Mouse (Mus musculus) embryonic facial prominence, embryonic 13.5 days (tissue): Measurements from ENCODE around the gene Tmem51. TPM values are rescaled to one million over a fixed set of nuclear protein-coding genes. Genes with fewer than 3 reads are reported as not detected.

ENCODE experiments used
- ATAC-seq: fragments of 200-750 bp; cut with Nextera tagmentation; 2 replicates; pipeline ENCODE4 v1.8.0; 2017; ENCODE audit warnings: low read depth; ENCODE audit not compliant: insufficient number of reproducible peaks, insufficient read depth, low FRiP score, low TSS enrichment
- H3K27ac ChIP-seq: fragments of 300-500 bp; sonication (generic); 2 replicates; pipeline ENCODE4 v1.5.1; 2015; ENCODE audit warnings: moderate library complexity, mild to moderate bottlenecking, inconsistent platforms
- H3K27me3 ChIP-seq: fragments of 300-500 bp; sonication (generic); 2 replicates; pipeline ENCODE4 v1.6.1; 2015; ENCODE audit warnings: mild to moderate bottlenecking, inconsistent platforms
- H3K36me3 ChIP-seq: fragments of 300-500 bp; sonication (generic); 2 replicates; pipeline ENCODE4 v1.6.1; 2015; ENCODE audit warnings: mild to moderate bottlenecking, inconsistent platforms
- H3K4me1 ChIP-seq: fragments of 300-500 bp; sonication (generic); 2 replicates; pipeline ENCODE4 v1.6.1; 2015; ENCODE audit warnings: inconsistent platforms
- H3K4me2 ChIP-seq: fragments of 300-500 bp; sonication (generic); 2 replicates; pipeline ENCODE4 v1.6.1; 2015; ENCODE audit warnings: moderate library complexity, mild to moderate bottlenecking, inconsistent platforms
- H3K4me3 ChIP-seq: fragments of 300-500 bp; sonication (generic); 2 replicates; pipeline ENCODE4 v1.5.1; 2015; ENCODE audit warnings: mild to moderate bottlenecking, inconsistent platforms
- H3K9ac ChIP-seq: fragments of 300-500 bp; sonication (generic); 2 replicates; pipeline ENCODE4 v1.6.1; 2015; ENCODE audit warnings: mild to moderate bottlenecking, inconsistent platforms
- H3K9me3 ChIP-seq: fragments of 300-500 bp; sonication (generic); 2 replicates; pipeline ENCODE4 v1.6.1; 2016; ENCODE audit warnings: inconsistent platforms
- WGBS: fragments of 180-500 bp; shearing (Covaris S2); methylation state at CpG from one replicate; pipeline ENCODE4 v1.1.7; 2015; ENCODE audit warnings: mixed read lengths; 5-methylcytosine and 5-hydroxymethylcytosine counted together
- polyA plus RNA-seq: library from polyadenylated mRNA; unstranded; fragments of >200 nt; fragmentation: Nextera tagmentation; extraction: Ambion mirVana; gene quantifications from 2 replicates; pipeline ENCODE4 v1.2.1, GENCODE M21; 2015

Gene Tmem51
- polyA plus RNA-seq, 1 experiment from 2014 or later: 13.9 TPM

DNA sequence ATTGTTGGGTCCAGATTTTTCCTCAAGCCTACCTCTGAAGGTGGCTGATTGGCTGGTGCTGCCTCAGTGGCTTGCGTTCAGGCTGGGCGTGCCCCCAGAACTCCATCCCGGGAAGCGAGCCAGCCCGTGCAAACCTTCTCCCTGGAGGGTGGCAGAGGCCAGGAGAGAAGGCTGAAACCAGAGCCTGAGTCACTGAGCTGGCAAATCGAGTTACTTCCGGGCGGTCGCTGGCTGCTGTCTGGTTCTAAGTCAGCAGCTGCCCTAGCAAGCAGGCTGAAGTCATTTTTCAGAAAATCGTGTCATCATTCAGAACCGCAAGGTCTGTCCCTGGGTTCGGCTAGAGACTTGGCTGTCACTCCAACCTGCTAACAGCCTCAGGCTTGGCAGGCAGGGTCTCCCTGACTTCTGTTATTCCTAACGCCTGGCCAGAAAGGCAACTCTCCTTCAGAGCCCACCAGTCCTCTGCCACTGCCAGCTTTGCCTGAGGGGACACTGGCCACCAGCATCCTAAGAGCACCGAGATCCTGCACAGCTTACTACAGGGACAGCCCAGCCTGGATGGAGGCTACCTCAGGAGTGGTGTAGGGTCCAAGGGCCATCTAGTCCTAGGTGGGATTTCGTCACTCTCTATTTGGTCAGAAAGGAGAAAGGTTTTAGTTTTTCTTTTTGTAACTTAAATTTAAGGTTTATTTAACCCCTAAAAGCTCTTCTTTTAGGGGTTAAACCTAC, 11.6 kb upstream of the Tmem51 start:
- no peaks in the 10 kb centered on the region for H3K27me3 ChIP-seq
- H3K27ac ChIP-seq: 0 out of 2 replicates have a peak overlapping the region, but pooled peaks have one; percentile 52
- H3K9me3 ChIP-seq: no peaks in the 10 kb centered on the region
- H3K4me2 ChIP-seq: peak overlapping the region; percentile 17
- no peaks in the 10 kb centered on the region for H3K36me3 ChIP-seq
- 28% methylated on average over 15 of the region's 15 CpGs for WGBS
- peaks cover 25% of the 10 kb centered on the region for H3K4me1 ChIP-seq
- no peak overlapping the region for H3K9ac ChIP-seq
- H3K4me3 ChIP-seq: no peak overlapping the region
- ATAC-seq: peak; percentile 57

DNA sequence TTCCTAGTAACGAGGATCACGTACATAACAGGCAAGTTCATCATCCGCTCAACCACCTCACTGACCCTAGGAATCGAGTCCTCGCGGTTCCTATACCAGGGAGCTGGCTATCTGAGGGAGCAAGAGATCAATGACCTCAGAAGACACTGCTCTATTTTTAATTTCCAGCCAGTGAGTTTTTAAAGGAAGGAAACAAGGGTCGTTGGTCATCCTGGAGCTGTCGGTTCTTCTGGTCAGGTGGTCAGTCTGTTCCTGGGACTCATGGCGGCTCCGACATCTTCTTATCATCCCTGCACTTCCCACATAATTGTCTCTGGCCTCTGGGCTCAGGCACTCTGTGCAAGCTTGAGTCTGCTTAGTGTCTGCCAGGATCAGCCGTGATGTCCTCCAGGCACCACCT, 10.3 kb upstream of the Tmem51 start:
- no peaks in the 10 kb centered on the region for H3K36me3 ChIP-seq
- H3K4me2 ChIP-seq: no peak overlapping the region
- H3K27ac ChIP-seq: no peak overlapping the region
- H3K4me1 ChIP-seq: peaks cover 25% of the 10 kb centered on the region
- WGBS: 85% methylated on average over 11 of the region's 11 CpGs
- H3K9ac ChIP-seq: no peak overlapping the region
- no peaks in the 10 kb centered on the region for H3K9me3 ChIP-seq
- no peaks in the 10 kb centered on the region for H3K27me3 ChIP-seq
- no peak overlapping the region for H3K4me3 ChIP-seq
- no peak for ATAC-seq

DNA sequence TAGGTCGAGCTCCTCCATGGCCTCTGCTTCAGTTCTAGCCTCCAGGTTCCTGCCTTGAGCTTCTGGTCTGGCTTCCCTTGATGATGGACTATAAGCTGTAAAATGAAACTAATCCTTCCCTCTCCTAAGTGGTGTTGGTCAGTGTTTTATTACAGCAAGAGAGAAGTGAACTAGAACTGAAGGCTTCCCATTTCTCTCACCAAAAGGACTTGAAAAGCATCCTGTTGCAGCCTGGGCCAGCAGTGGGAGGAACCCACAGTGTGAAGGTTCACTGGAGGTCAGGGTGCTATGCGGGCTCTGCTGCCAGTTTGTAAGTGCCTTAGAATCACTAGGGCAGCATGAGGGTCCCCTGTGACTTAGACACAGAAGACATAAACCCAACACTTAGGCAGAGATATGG, 7.0 kb upstream of the Tmem51 start:
- no peak for ATAC-seq
- H3K27me3 ChIP-seq: peaks cover 3% of the 10 kb centered on the region; the same call in 1 of the 2 replicates

DNA sequence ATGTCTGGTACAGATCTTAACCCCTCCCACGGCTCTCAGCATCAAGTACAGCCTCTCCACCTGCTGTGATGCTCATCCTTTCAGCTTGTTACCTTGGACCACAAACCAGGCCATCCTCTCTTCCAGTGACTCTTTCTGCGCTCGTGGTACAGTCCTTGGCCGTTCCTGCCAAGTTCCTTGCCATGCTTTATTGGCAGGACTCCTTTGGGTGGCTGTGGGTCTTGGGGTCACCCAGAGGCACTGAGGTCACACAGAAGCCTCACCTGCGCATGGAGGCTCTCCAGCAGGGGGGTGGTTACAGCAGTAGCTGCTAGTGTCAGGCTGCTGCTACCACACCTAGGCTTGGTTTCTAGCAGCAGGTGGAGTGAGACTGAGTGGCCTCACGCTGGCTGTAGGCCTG, 5.9 kb upstream of the Tmem51 start:
- no peak overlapping the region for H3K27ac ChIP-seq
- 71% methylated on average over 6 of the region's 6 CpGs for WGBS

More for the DNA sequence above, 7.0 kb upstream of the Tmem51 start:
- 67% methylated on average over 2 of the region's 2 CpGs for WGBS
- Histone ChIP-seq H3K4me2 (no peak overlapping the region), H3K27ac (no peak overlapping the region), H3K9me3 (no peaks in the 10 kb centered on the region), H3K4me1 (peaks cover 13% of the 10 kb centered on the region), H3K4me3 (no peak overlapping the region), H3K36me3 (no peaks in the 10 kb centered on the region), H3K9ac (no peak overlapping the region)

DNA sequence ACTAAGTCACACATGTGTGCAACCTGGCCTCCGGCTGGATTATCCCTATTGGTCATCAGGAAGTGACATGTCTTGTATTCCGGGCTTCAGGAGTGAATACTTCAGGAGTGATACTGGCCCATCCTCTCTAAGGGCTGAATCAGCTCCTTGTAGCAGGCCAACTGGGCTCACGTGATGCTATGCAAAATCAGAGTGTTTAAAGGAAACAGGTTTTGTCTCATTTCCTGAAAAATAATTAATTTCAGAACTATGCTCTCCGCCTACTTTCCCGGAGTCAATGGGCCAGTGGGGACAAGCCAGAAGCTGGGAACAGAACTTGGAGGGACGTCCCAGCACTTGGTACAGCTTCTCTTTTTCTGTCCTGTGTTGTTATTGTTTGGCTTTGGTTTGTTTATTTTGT, 4.7 kb upstream of the Tmem51 start:
- 47% methylated on average over 6 of the region's 6 CpGs for WGBS
- peaks cover 15% of the 10 kb centered on the region; the same call in 1 of the 2 replicates for H3K27me3 ChIP-seq
- H3K27ac ChIP-seq: no peak overlapping the region
- ATAC-seq: no peak
- no peak overlapping the region for H3K4me2 ChIP-seq
- H3K36me3 ChIP-seq: no peaks in the 10 kb centered on the region
- peaks cover 13% of the 10 kb centered on the region for H3K4me1 ChIP-seq
- H3K9ac ChIP-seq: no peak overlapping the region
- H3K4me3 ChIP-seq: no peak overlapping the region
- no peaks in the 10 kb centered on the region for H3K9me3 ChIP-seq

More for the DNA sequence above, 5.9 kb upstream of the Tmem51 start:
- Histone ChIP-seq H3K9ac (no peak overlapping the region), H3K27me3 (peaks cover 15% of the 10 kb centered on the region; the same call in 1 of the 2 replicates), H3K4me3 (no peak overlapping the region), H3K36me3 (no peaks in the 10 kb centered on the region), H3K4me1 (peaks cover 8% of the 10 kb centered on the region), H3K4me2 (no peak overlapping the region), H3K9me3 (no peaks in the 10 kb centered on the region)
- ATAC-seq: no peak

DNA sequence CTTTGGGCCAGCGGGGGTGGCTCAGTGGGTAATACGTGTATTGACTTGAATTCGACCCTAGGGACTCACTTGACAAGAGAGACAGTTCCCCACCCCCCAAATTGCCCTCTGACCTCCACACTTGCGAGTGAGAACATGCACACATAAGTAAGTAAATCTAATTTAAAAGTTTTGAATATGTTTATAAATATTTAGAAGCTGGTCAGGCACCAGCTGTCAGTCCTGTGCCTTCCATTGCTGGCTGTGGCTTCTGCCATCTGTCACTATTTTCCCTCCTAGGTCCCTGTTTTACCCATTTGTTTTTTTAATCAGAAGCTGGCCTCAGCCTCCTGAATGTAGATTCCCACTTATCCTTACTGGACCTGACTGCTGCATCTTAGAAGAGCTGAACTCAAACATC, 4.3 kb upstream of the Tmem51 start:
- Histone ChIP-seq H3K27me3 (peaks cover 15% of the 10 kb centered on the region; the same call in 1 of the 2 replicates), H3K4me2 (no peak overlapping the region), H3K9me3 (no peaks in the 10 kb centered on the region), H3K4me3 (no peak overlapping the region), H3K9ac (no peak overlapping the region), H3K36me3 (no peaks in the 10 kb centered on the region), H3K27ac (no peak overlapping the region), H3K4me1 (peaks cover 15% of the 10 kb centered on the region)
- ATAC-seq: no peak
- 27% methylated on average over 4 of the region's 4 CpGs for WGBS

DNA sequence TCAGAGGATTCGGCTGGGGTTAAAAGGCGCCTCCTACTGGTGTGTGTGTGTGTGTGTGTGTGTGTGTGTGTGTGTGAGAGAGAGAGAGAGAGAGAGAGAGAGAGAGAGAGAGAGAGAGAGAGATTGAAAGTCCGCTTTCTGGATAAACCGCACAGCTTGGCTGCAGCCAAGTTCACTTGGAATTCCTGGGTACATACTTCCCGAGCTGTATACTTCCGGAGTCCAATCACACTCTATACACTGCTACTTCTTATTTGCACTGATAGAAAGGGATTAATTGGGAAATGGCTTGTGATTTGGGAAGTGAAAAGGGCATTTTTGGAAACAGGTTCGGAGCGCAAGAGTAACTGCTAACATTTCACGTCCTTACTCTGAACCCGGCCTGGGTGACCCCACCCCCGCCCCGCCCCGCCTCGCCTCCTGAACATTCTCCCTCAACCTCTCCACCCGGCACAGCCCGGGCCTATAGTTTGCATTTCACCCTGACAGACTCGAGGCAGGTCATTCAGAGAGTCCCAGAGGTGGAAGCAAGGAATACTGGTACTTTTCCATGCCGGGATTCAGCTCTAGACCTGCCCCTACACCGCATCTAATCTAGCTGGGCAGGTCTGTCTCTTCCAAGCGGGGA, 946 bp upstream of the Tmem51 start:
- no peak for ATAC-seq
- Histone ChIP-seq H3K4me2 (peak overlapping the region; percentile 95), H3K36me3 (no peaks in the 10 kb centered on the region), H3K27me3 (peaks cover 15% of the 10 kb centered on the region; the same call in 1 of the 2 replicates), H3K9me3 (no peaks in the 10 kb centered on the region), H3K9ac (peak overlapping the region; percentile 79; the same call in 1 of the 2 replicates), H3K27ac (no peak overlapping the region), H3K4me3 (peak overlapping the region; percentile 72), H3K4me1 (peaks cover 47% of the 10 kb centered on the region)
- WGBS: 5% methylated on average over 20 of the region's 20 CpGs

DNA sequence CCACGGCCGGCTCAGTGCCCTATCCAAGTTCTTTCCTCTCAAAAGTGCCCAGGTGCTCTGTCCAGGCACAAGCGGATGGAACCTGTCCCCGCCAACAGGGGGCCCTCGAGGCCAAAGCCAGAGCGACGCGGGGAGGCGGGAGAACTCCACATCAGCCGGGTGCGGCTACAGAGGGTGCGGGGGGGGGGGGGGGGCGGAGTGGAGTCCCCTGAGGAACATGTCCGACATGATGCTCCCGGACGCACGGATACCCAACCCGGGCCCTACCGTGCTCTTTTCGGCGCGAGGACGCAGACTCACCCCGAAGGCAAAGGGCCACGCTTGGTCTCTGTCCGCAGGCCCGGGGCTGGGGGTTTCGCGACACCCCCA, 358 bp downstream of the Tmem51 start:
- under 1% methylated on average over 24 of the region's 29 CpGs for WGBS
- Histone ChIP-seq H3K9me3 (no peaks in the 10 kb centered on the region), H3K9ac (peak overlapping the region; percentile 79), H3K4me1 (peaks cover 46% of the 10 kb centered on the region), H3K27me3 (peaks cover 15% of the 10 kb centered on the region; the same call in 1 of the 2 replicates), H3K4me3 (peak overlapping the region; percentile 72), H3K27ac (peak overlapping the region; percentile 78), H3K36me3 (no peaks in the 10 kb centered on the region), H3K4me2 (peak overlapping the region; percentile 95)
- peak; percentile 38; the same call in 1 of the 2 replicates for ATAC-seq

DNA sequence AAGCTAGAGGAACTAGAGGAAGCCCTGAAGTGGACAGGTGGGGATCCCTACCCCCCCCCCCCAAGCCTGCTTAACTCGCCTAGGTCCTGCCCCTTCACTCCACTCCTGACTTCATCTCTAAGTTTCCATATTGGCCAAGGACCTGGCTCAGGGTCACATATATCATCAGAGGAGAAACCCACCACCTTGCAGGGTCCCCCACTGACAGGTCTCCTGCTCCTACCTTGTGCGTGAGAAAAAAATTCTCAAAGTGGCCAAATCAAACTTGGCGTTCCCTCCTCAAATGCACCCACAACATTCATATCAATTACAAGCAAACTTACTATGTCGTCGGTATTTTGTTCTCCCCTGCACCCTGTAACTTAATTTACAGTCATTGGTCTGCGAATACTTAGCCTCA, 911 bp downstream of the Tmem51 start:
- no peak for ATAC-seq
- Histone ChIP-seq H3K4me2 (peak overlapping the region; percentile 95), H3K4me1 (peaks cover 47% of the 10 kb centered on the region), H3K4me3 (peak overlapping the region; percentile 72), H3K9me3 (no peaks in the 10 kb centered on the region), H3K27me3 (peaks cover 15% of the 10 kb centered on the region; the same call in 1 of the 2 replicates), H3K27ac (no peak overlapping the region), H3K36me3 (no peaks in the 10 kb centered on the region), H3K9ac (0 out of 2 replicates have a peak overlapping the region, but pooled peaks have one; percentile 79)
- WGBS: 42% methylated on average over 6 of the region's 6 CpGs

DNA sequence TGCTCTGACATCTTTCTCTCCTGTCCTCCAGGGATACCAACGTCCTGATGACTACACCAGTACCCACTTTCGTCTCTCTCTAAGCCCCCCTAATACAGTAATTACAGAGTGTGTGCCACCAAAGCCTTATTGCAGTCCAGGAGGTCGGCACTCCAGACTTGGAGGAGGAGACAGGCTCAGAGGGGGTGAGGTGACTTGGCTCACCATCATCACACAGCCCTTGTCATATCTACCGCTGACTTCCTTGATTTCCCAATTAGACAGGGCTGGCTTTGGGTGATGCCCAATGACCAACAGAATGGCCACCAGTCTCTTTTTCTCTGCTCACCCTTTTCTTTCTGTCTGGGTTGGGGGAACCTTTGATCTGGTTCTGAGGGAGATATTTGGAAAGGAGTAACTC, 1.4 kb downstream of the Tmem51 start:
- Histone ChIP-seq H3K36me3 (no peaks in the 10 kb centered on the region), H3K9ac (no peak overlapping the region), H3K27me3 (peaks cover 15% of the 10 kb centered on the region; the same call in 1 of the 2 replicates), H3K27ac (no peak overlapping the region), H3K4me2 (no peak overlapping the region), H3K4me1 (peaks cover 52% of the 10 kb centered on the region), H3K9me3 (no peaks in the 10 kb centered on the region), H3K4me3 (no peak overlapping the region)
- ATAC-seq: no peak
- 66% methylated on average over 4 of the region's 4 CpGs for WGBS

DNA sequence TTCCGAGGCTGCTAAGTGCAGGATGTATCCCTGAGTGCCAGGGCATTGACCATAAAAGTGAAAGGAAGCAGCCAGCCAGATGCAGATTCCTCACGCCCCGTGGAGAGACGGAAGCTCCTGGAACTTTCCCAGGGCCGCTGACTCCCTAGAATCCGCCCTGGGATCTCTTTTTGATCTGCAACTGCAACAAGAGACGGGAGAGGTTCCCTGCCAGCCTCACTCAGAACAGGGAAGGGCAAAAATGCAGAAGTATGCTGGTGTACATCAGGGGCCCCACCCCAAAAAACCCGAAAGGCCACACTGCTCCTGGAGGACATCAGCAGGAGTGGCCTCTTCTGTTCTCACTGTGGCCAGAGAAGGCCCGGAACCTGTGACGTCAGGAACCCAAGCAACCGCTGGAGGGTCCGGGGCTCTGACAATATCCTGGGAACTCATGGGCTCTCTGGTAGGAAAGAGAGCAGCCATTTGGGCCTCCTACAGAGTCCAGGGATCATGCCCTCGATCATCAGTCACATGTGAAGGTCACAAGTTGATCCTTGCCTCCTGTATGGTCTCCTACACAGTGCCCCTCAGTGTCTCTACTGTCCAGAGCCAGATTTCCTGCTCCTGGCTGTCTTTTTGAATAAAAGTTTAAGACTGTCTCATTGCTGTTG, 2.3 kb downstream of the Tmem51 start:
- H3K27me3 ChIP-seq: peaks cover 15% of the 10 kb centered on the region; the same call in 1 of the 2 replicates
- no peaks in the 10 kb centered on the region for H3K9me3 ChIP-seq
- no peak for ATAC-seq
- no peak overlapping the region for H3K4me3 ChIP-seq
- no peak overlapping the region for H3K9ac ChIP-seq
- no peak overlapping the region for H3K27ac ChIP-seq
- peak overlapping the region; percentile 26; the same call in 1 of the 2 replicates for H3K4me2 ChIP-seq
- WGBS: 50% methylated on average over 13 of the region's 13 CpGs
- H3K36me3 ChIP-seq: no peaks in the 10 kb centered on the region
- H3K4me1 ChIP-seq: peaks cover 62% of the 10 kb centered on the region
